Mouse (Mus musculus) heart, embryonic 13.5 days (tissue): ENCODE measurements around the gene Fbxw20. TPM values are rescaled to one million over a fixed set of nuclear protein-coding genes. Genes with fewer than 3 reads are reported as not detected.
"Not testable (repeated sequence)": the region's sequence is repeated elsewhere in the genome, so short reads cannot be mapped to it uniquely, and the experiment has no call there.

ENCODE experiments used
- ATAC-seq: fragments of 200-750 bp; cut with Nextera tagmentation; 2 replicates; pipeline ENCODE4 v1.8.0; 2017; ENCODE audit warnings: moderate TSS enrichment; ENCODE audit not compliant: insufficient number of reproducible peaks, low FRiP score, low TSS enrichment; ENCODE audit errors: extremely low read depth
- H3K27ac ChIP-seq: fragments of 300-500 bp; sonication (generic); replicated peaks from 2 replicates; pipeline ENCODE4 v1.5.1; 2015; ENCODE audit warnings: moderate library complexity, mild to moderate bottlenecking, inconsistent platforms
- H3K27me3 ChIP-seq: fragments of 300-500 bp; sonication (generic); replicated peaks from 2 replicates; pipeline ENCODE4 v1.6.1; 2015; ENCODE audit warnings: mild to moderate bottlenecking, inconsistent platforms
- H3K36me3 ChIP-seq: fragments of 300-500 bp; sonication (generic); 2 replicates; pipeline ENCODE4 v1.6.1; 2015; ENCODE audit warnings: mild to moderate bottlenecking, inconsistent platforms
- H3K4me1 ChIP-seq: fragments of 300-500 bp; sonication (generic); 2 replicates; pipeline ENCODE4 v1.6.1; 2015; ENCODE audit warnings: inconsistent platforms
- H3K4me2 ChIP-seq: fragments of 300-500 bp; sonication (generic); 2 replicates; pipeline ENCODE4 v1.6.1; 2015; ENCODE audit warnings: inconsistent platforms, mild to moderate bottlenecking, moderate library complexity
- H3K4me3 ChIP-seq: fragments of 300-500 bp; sonication (generic); 2 replicates; pipeline ENCODE4 v1.5.1; 2015; ENCODE audit warnings: moderate library complexity, mild to moderate bottlenecking, inconsistent platforms
- H3K9ac ChIP-seq: fragments of 300-500 bp; sonication (generic); 2 replicates; pipeline ENCODE4 v1.6.1; 2015; ENCODE audit warnings: inconsistent platforms, mild to moderate bottlenecking, moderate library complexity
- H3K9me3 ChIP-seq: fragments of 300-500 bp; sonication (generic); 2 replicates; pipeline ENCODE4 v1.6.1; 2016; ENCODE audit warnings: inconsistent platforms
- WGBS: fragments of 180-500 bp; shearing (Covaris S2); methylation state at CpG from one replicate; pipeline ENCODE4 v1.1.7; 2015; ENCODE audit warnings: mixed read lengths; 5-methylcytosine and 5-hydroxymethylcytosine counted together
- polyA plus RNA-seq: library from polyadenylated mRNA; unstranded; fragments of >200 nt; fragmentation: Nextera tagmentation; extraction: Ambion mirVana; gene quantifications from 2 replicates; pipeline ENCODE4 v1.2.1, GENCODE M21; 2015

Fbxw20 gene
- polyA plus RNA-seq = not detected in 2 replicates

DNA sequence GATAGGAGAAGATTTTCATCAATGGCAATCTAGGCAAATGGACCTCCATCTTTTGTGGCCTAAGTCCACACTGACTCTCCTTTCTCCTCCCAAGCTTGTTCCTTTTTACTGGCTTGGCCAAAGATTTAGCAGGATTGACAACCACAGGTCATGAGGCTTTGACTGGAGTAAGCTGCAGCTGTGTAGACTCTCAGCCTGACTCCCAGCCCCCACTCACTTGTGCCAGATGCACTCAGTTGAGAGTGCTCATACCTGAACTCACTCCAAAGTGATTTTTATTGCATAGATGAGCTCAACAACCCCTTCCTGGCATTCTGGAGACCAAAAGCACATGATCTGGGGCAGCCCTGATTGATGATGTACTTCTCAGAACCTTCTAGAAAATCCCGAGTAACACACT, at the start of gene Fbxw20:
Fbxw20 (minus strand) TSS at position 101 of the 400 bp plus-strand sequence.
- Histone ChIP-seq H3K27ac (no peak within 1 kb of the TSS), H3K9me3 (no peaks in the 10 kb centered on the region), H3K27me3 (no peaks in the 10 kb centered on the region), H3K4me3 (no peak within 1 kb of the TSS), H3K9ac (no peak within 1 kb of the TSS), H3K36me3 (no peaks in the 10 kb centered on the region), H3K4me1 (peaks cover 6% of the 10 kb centered on the region; the same call in 1 of the 2 replicates), H3K4me2 (no peak within 1 kb of the TSS)
- ATAC-seq = no peak
- WGBS = 76% methylated on average over 1 of the region's 1 CpGs

DNA sequence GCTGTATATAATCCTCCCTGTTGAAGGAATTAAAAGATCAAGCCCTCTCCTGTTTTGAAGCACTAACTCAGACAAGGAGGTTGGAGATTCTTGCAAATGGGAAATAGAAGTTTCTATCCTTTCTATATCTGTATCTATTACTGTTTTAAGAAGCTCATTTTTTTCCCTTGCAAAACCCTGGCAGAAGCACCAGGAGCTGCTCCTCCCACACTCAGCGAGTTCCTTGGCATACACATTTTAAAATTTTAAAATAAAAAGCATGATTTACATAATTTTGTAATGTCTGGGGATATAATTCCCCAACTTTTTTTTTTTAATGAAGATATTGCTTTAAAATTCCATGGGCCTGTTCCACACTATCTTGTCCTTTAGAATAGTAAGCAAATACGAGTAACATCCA, 28.5 kb upstream of the Fbxw20 start:
- no peak overlapping the region for H3K9ac ChIP-seq
- H3K9me3 ChIP-seq = peaks cover 10% of the 10 kb centered on the region; the same call in 1 of the 2 replicates
- 51% methylated on average over 2 of the region's 2 CpGs for WGBS
- H3K4me1 ChIP-seq = no peaks in the 10 kb centered on the region
- H3K4me2 ChIP-seq = no peak overlapping the region
- ATAC-seq = no peak
- H3K27me3 ChIP-seq = no peaks in the 10 kb centered on the region
- H3K27ac ChIP-seq = no peak overlapping the region
- no peak overlapping the region for H3K4me3 ChIP-seq
- no peaks in the 10 kb centered on the region for H3K36me3 ChIP-seq

DNA sequence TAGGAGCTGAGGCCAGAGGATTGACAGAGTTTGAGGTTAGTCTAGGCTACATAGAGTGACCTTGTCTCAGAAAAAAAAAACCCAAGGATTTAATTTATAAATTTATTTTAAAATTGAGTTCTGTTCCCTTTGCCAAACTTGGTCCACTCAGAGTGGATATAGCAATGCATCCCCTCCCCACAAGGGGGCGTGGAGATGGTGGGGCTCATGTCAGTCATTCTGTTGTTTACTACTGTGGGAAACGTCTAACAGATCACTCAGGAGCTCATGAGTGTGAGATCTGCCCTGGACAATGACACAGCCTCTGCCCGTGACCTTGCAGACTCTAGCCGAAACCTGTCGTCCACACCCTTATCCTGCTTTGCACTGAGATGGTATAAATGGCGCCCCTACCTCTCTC, 16.1 kb downstream of the Fbxw20 start:
- ATAC-seq = no peak
- no peaks in the 10 kb centered on the region for H3K36me3 ChIP-seq
- H3K4me1 ChIP-seq = no peaks in the 10 kb centered on the region
- H3K27me3 ChIP-seq = no peaks in the 10 kb centered on the region
- no peak overlapping the region for H3K27ac ChIP-seq
- 59% methylated on average over 6 of the region's 6 CpGs for WGBS
- no peak overlapping the region for H3K4me2 ChIP-seq
- no peak overlapping the region for H3K9ac ChIP-seq
- peaks cover 9% of the 10 kb centered on the region for H3K9me3 ChIP-seq
- no peak overlapping the region for H3K4me3 ChIP-seq

DNA sequence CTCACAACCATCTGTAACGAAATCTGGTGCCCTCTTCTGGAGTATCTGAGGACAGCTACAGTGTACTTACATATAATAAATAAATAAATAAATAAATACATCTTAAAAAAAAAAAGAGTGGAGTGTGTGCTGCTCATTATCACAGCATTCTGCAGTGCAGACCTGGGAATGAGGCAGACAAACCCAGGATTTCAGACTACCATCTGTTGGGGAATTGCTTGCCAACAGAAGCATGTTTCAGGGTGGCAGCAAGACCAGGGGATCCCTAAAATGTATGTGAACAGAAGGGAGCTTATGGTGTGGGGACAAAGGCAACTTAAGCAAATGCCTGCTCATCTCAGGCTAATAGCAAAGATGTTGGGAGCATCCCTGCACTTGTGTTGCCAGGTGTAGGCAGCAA, 33.2 kb downstream of the Fbxw20 start:
- not testable (repeated sequence) for H3K9ac ChIP-seq, H3K4me3 ChIP-seq, H3K27me3 ChIP-seq, H3K4me1 ChIP-seq, H3K36me3 ChIP-seq, ATAC-seq, H3K4me2 ChIP-seq, H3K27ac ChIP-seq, H3K9me3 ChIP-seq
- WGBS = 54% methylated on average over 1 of the region's 1 CpGs

DNA sequence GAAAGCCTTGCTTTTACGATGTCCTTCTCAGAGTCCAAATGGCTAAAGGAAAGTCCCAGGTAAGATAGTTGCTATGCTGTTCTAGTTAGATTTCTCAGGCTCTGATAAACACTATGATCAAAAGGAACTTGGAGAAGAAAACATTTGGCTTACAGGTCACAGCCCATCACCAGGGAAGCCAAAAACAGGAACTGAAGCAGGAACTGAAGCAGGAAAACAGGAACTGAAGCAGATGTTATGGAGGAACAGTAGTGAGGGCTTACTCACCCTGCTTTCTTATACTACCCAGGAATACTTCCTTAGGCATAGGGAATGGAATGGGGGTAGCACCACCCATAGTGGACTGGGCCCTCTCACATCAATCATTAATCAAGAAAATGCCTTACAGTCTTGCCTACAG, 34.2 kb downstream of the Fbxw20 start:
- Histone ChIP-seq H3K4me1 (no peaks in the 10 kb centered on the region), H3K4me3 (no peak overlapping the region), H3K9me3 (no peaks in the 10 kb centered on the region), H3K36me3 (no peaks in the 10 kb centered on the region), H3K9ac (no peak overlapping the region), H3K27ac (no peak overlapping the region), H3K27me3 (no peaks in the 10 kb centered on the region), H3K4me2 (no peak overlapping the region)
- WGBS = 76% methylated on average over 1 of the region's 1 CpGs
- ATAC-seq = no peak

DNA sequence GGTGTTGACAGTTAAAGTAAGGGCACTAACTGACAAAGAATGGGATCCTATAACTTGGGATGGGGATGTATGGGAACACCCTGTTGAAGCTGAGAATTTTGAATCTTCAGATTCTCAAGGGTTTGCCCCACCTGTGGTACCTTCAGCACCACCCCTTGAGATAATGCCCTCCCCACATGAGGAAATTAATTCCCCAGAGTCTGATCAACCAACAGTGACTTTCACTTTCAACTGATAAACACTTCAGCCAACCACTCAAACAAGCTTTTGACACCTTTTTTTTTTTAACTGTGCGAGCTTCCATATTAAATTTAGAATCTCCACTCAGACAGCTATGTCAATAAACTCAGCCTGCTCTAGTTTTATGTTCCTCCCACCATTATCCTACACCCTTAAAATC, 35.2 kb downstream of the Fbxw20 start:
- ATAC-seq = no peak
- no peak overlapping the region for H3K4me2 ChIP-seq
- WGBS = 39% methylated on average over 1 of the region's 1 CpGs
- H3K9me3 ChIP-seq = no peaks in the 10 kb centered on the region
- H3K4me1 ChIP-seq = no peaks in the 10 kb centered on the region
- H3K36me3 ChIP-seq = no peaks in the 10 kb centered on the region
- H3K27ac ChIP-seq = no peak overlapping the region
- no peaks in the 10 kb centered on the region for H3K27me3 ChIP-seq
- no peak overlapping the region for H3K9ac ChIP-seq
- no peak overlapping the region for H3K4me3 ChIP-seq

DNA sequence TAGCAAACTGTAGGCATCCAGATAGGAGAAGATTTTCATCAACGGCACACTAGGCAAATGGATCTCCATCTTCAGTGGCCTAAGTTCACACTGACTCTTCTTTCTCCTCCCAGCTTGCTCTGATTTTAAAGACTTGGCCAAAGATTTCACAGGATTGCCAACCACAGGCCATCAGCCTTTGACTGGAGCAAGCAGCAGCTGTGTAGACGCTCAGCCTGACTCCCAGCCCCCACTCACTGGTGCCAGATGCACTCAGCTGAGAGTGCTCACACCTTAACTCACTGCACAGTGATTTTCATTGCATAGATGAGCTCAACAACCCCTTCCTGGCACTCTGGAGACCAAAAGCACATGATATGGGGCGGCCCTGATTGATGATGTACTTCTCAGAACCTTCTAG, 38.7 kb downstream of the Fbxw20 start, which contains the start of gene Fbxw13:
Fbxw13 (minus strand) TSS at position 101 of the 400 bp plus-strand sequence.
- WGBS = 64% methylated on average over 3 of the region's 3 CpGs

DNA sequence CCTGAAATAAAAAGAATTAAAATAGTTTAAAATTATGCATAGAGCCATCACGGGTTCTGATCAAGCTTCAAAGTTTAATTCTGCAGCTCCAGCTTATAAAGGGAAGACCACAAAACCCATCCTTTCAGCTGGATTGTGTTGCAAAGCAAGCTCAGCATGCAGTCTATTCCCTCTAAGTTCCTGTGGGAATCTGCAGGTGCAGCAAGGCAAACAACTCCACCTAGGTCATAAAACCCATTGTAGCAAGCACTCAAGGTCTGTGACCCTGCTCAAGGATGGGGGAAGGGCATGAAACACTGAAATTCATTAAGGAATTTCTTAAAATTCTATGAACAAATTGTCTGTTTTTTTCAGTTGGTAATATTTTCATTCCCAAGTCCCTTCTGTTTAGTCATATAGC, 57.3 kb downstream of the Fbxw20 start:
- Histone ChIP-seq H3K36me3 (no peaks in the 10 kb centered on the region), H3K4me2 (no peak overlapping the region), H3K9me3 (peaks cover 7% of the 10 kb centered on the region; the same call in 1 of the 2 replicates), H3K4me1 (no peaks in the 10 kb centered on the region), H3K27me3 (no peaks in the 10 kb centered on the region), H3K9ac (no peak overlapping the region), H3K4me3 (no peak overlapping the region), H3K27ac (no peak overlapping the region)
- WGBS = 77% methylated on average over 1 of the region's 1 CpGs
- ATAC-seq = no peak

More for the DNA sequence above, 38.7 kb downstream of the Fbxw20 start, which contains the start of gene Fbxw13:
- H3K9ac ChIP-seq, H3K4me2 ChIP-seq, H3K27ac ChIP-seq, H3K4me3 ChIP-seq, H3K27me3 ChIP-seq, H3K9me3 ChIP-seq, H3K4me1 ChIP-seq, H3K36me3 ChIP-seq, ATAC-seq: not testable (repeated sequence)

DNA sequence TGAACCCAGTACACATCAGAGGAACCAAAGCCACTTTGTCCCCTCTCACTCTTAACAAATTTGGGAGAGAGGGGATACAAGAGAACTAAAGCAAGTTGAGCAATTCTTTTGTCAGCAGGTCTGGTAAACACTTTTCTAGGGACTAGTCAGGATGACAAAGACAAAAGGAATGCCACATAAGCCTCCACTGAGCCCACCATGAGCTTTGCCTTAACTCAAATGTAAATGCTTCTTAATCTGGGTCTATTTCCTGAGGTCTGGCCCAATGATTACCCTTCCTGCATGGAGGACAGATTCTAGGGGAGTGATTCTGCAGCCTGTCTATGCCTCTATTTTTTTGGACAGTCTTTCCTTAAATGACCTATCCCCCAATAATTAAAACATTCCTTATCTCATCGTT, 58.3 kb downstream of the Fbxw20 start:
- Histone ChIP-seq H3K4me1 (no peaks in the 10 kb centered on the region), H3K4me3 (no peak overlapping the region), H3K9ac (no peak overlapping the region), H3K4me2 (no peak overlapping the region), H3K36me3 (no peaks in the 10 kb centered on the region), H3K27ac (no peak overlapping the region), H3K27me3 (no peaks in the 10 kb centered on the region), H3K9me3 (peaks cover 7% of the 10 kb centered on the region; the same call in 1 of the 2 replicates)
- 61% methylated on average over 1 of the region's 1 CpGs for WGBS
- ATAC-seq = no peak

Other genes starting within 250 kb of the Fbxw20 start
- gene Ucn2, start 248.7 kb downstream of the Fbxw20 start, polyA plus RNA-seq = not detected in 2 replicates
- gene Pfkfb4, start 243.0 kb downstream of the Fbxw20 start, polyA plus RNA-seq = 2.8 and 2.9 TPM in 2 replicates
- 63.6 and 69.3 TPM in 2 replicates for gene Shisa5, start 196.2 kb downstream of the Fbxw20 start, polyA plus RNA-seq
- 7.7 and 10.9 TPM in 2 replicates for gene Trex1, start 175.0 kb downstream of the Fbxw20 start, polyA plus RNA-seq
- 16.6 and 18.0 TPM in 2 replicates for gene Atrip, start 160.6 kb downstream of the Fbxw20 start, polyA plus RNA-seq
- gene Ccdc51, start 152.3 kb downstream of the Fbxw20 start, polyA plus RNA-seq = 12.4 and 16.7 TPM in 2 replicates
- 568 and 620 TPM in 2 replicates for gene Tma7, start 152.2 kb downstream of the Fbxw20 start, polyA plus RNA-seq
- gene Plxnb1, start 139.4 kb downstream of the Fbxw20 start, polyA plus RNA-seq = 7.1 and 8.2 TPM in 2 replicates
- gene Fbxw21, start 72.7 kb downstream of the Fbxw20 start, polyA plus RNA-seq = not detected in 2 replicates
- gene Fbxw13, start 38.8 kb downstream of the Fbxw20 start, polyA plus RNA-seq = not detected in 2 replicates
- gene Fbxw14, start 52.9 kb upstream of the Fbxw20 start, polyA plus RNA-seq = not detected in 2 replicates
- gene Fbxw28, start 104.9 kb upstream of the Fbxw20 start, polyA plus RNA-seq = not detected in 2 replicates
- gene Fbxw22, start 169.5 kb upstream of the Fbxw20 start, polyA plus RNA-seq = not detected in 2 replicates
- not detected in 2 replicates for gene Fbxw16, start 214.4 kb upstream of the Fbxw20 start, polyA plus RNA-seq